Mouse (Mus musculus) inflammation-experienced regulatory T-cells, adult 16 weeks (primary cell): Measurements from ENCODE around the gene Vmn1r89. TPM values are rescaled to one million over a fixed set of nuclear protein-coding genes. Genes with fewer than 3 reads are reported as not detected.

ENCODE experiments used
- polyA plus RNA-seq: library from polyadenylated mRNA; unstranded; fragments of 100-300 nt; shearing (Covaris generic); gene quantifications from one replicate; pipeline ENCODE4 v1.2.1, GENCODE M21; 2017

The Vmn1r89 gene
- not detected for polyA plus RNA-seq

DNA sequence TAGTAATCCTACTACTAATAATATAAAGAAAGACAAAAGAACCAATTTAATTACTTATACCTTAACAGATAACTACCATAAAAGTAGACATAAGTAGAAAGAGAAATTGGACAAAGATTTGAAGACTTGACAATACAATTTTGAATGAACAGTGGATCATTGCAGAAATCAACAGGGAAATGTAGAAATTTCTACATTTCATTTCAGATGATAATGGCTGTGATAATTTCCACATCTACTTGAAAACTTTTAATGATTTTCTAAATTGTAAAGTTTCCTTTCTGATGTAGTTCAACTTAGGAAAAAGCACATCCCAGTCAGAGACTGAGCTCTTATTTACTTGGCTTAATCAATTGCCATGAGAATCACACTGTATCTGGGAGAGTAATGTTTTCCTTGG lies at the start of gene Vmn1r89:
Vmn1r89 (plus strand) TSS at position 301 of the 400 bp plus-strand sequence.

Other genes with a start within 250 kb of the Vmn1r89 start
- gene Zfp324, start 247.2 kb upstream of the Vmn1r89 start, polyA plus RNA-seq: 9.4 TPM
- 10.4 TPM for gene Zfp446, start 235.2 kb upstream of the Vmn1r89 start, polyA plus RNA-seq
- gene Slc27a5, start 214.8 kb upstream of the Vmn1r89 start, polyA plus RNA-seq: not detected
- gene Trim28, start 213.9 kb upstream of the Vmn1r89 start, polyA plus RNA-seq: 29.7 TPM
- gene Zbtb45, start 203.0 kb upstream of the Vmn1r89 start, polyA plus RNA-seq: 6.4 TPM
- 262 TPM for gene Chmp2a, start 178.2 kb upstream of the Vmn1r89 start, polyA plus RNA-seq
- gene Ube2m, start 174.7 kb upstream of the Vmn1r89 start, polyA plus RNA-seq: 8.9 TPM
- gene Mzf1, start 158.3 kb upstream of the Vmn1r89 start, polyA plus RNA-seq: 0.28 TPM
- not detected for gene Vmn1r85, start 117.8 kb upstream of the Vmn1r89 start, polyA plus RNA-seq
- not detected for gene Vmn1r86, start 93.1 kb upstream of the Vmn1r89 start, polyA plus RNA-seq
- gene Vmn1r87, start 72.9 kb upstream of the Vmn1r89 start, polyA plus RNA-seq: not detected
- gene Vmn1r88, start 53.5 kb upstream of the Vmn1r89 start, polyA plus RNA-seq: 0.06 TPM
- 27.6 TPM for gene Lig1, start 64.3 kb downstream of the Vmn1r89 start, polyA plus RNA-seq
- gene Zswim9, start 65.7 kb downstream of the Vmn1r89 start, polyA plus RNA-seq: 5.5 TPM
- 0.15 TPM for gene Pla2g4c, start 111.6 kb downstream of the Vmn1r89 start, polyA plus RNA-seq
- gene Cabp5, start 185.1 kb downstream of the Vmn1r89 start, polyA plus RNA-seq: not detected
- not detected for gene Bsph1, start 237.8 kb downstream of the Vmn1r89 start, polyA plus RNA-seq